Mouse (Mus musculus) kidney, embryonic 15.5 days (tissue): ENCODE data around the gene Ift80. TPM values are rescaled to one million over a fixed set of nuclear protein-coding genes. Genes with fewer than 3 reads are reported as not detected.
"Not testable (repeated sequence)": the region's sequence is repeated elsewhere in the genome, so short reads cannot be mapped to it uniquely, and the experiment has no call there.

ENCODE experiments used
- ATAC-seq: fragments of 200-750 bp; cut with Nextera tagmentation; replicated peaks from 2 replicates; pipeline ENCODE4 v1.8.0; 2017; ENCODE audit warnings: moderate TSS enrichment; ENCODE audit not compliant: low FRiP score
- H3K27ac ChIP-seq: fragments of 300-500 bp; sonication (generic); 2 replicates; pipeline ENCODE4 v1.5.1; 2015; ENCODE audit warnings: mild to moderate bottlenecking, inconsistent platforms
- H3K27me3 ChIP-seq: fragments of 300-500 bp; sonication (generic); 2 replicates; pipeline ENCODE4 v1.6.1; 2015; ENCODE audit warnings: inconsistent platforms
- H3K36me3 ChIP-seq: fragments of 300-500 bp; sonication (generic); 2 replicates; pipeline ENCODE4 v1.6.1; 2015; ENCODE audit warnings: inconsistent platforms
- H3K4me1 ChIP-seq: fragments of 300-500 bp; sonication (generic); 2 replicates; pipeline ENCODE4 v1.6.1; 2015; ENCODE audit warnings: inconsistent platforms
- H3K4me2 ChIP-seq: fragments of 300-500 bp; sonication (generic); 2 replicates; pipeline ENCODE4 v1.6.1; 2015; ENCODE audit warnings: moderate library complexity, mild to moderate bottlenecking, inconsistent platforms
- H3K4me3 ChIP-seq: fragments of 300-500 bp; sonication (generic); replicated peaks from 2 replicates; pipeline ENCODE4 v1.5.1; 2015; ENCODE audit warnings: mild to moderate bottlenecking, inconsistent platforms
- H3K9ac ChIP-seq: fragments of 300-500 bp; sonication (generic); 2 replicates; pipeline ENCODE4 v1.6.1; 2015; ENCODE audit warnings: mild to moderate bottlenecking, inconsistent platforms
- H3K9me3 ChIP-seq: fragments of 300-500 bp; sonication (generic); replicated peaks from 2 replicates; pipeline ENCODE4 v1.6.1; 2016; ENCODE audit warnings: inconsistent platforms
- WGBS: fragments of 180-500 bp; shearing (Covaris S2); methylation state at CpG from one replicate; pipeline ENCODE4 v1.1.7; 2015; ENCODE audit warnings: mixed read lengths; 5-methylcytosine and 5-hydroxymethylcytosine counted together
- polyA plus RNA-seq: library from polyadenylated mRNA; unstranded; fragments of >200 nt; fragmentation: Nextera tagmentation; extraction: Ambion mirVana; gene quantifications from 2 replicates; pipeline ENCODE4 v1.2.1, GENCODE M21; 2015

Gene Ift80
- polyA plus RNA-seq, 1 experiment from 2014 or later, result 19.4 TPM

DNA sequence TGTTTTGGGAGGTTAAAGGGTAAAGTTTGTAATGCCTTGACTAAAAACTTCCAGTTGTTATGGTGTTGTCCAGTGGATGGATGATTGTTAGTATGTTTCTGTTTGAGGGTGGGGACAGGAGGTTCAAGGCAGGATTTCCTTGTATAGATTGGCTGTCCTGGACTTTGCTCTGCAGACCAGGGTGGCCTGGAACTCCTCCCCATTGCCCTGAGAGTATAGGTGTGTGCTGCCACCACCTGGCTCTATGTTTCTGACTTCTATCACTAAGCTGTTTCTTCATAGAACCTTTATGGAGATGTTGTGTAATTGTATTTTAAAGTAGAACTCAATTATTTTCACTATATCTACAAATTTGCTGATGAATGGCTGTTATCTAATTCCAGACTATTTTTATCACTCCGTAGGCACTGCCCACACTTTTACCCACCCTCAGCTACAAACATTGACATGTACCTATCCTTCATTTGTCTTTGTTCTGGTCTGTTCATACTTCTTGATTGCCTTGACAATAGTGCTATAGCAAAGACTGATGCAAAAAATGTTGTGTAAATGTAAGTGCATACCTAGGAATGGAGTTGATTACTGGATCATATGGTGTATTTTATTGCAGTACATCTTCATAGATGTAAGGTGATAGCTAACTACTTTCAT is 21.9 kb upstream of the Ift80 start:
- no peak for ATAC-seq
- 97% methylated on average over 1 of the region's 1 CpGs for whole genome bisulfite sequencing
- peaks cover 81% of the 10 kb centered on the region for H3K36me3 ChIP-seq

DNA sequence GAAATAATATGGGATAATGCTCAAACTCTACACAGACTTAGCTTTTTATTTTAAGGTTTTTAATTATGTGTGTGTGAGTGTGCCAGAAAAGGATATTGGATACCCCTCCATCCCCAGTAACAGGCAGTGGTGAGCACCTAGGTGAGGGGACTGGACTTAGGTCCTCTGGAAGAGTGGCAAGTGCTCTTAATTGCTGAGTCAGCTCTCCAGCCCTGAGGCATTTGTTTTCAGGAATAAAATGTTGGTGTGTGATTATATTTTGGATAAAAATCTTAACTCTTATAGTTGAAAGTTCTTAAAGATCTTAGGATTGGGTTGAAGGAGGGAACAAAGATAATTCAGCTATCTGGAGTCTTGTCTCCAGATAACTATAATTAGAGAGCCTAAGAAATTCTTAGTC is 16.4 kb upstream of the Ift80 start:
- no peaks in the 10 kb centered on the region for H3K27me3 ChIP-seq
- peaks cover 79% of the 10 kb centered on the region for H3K36me3 ChIP-seq

More for the DNA sequence above, 21.9 kb upstream of the Ift80 start:
- Histone ChIP-seq H3K27ac (no peak overlapping the region), H3K4me3 (no peak overlapping the region), H3K9ac (no peak overlapping the region), H3K4me1 (no peaks in the 10 kb centered on the region), H3K9me3 (no peaks in the 10 kb centered on the region), H3K27me3 (no peaks in the 10 kb centered on the region), H3K4me2 (no peak overlapping the region)

DNA sequence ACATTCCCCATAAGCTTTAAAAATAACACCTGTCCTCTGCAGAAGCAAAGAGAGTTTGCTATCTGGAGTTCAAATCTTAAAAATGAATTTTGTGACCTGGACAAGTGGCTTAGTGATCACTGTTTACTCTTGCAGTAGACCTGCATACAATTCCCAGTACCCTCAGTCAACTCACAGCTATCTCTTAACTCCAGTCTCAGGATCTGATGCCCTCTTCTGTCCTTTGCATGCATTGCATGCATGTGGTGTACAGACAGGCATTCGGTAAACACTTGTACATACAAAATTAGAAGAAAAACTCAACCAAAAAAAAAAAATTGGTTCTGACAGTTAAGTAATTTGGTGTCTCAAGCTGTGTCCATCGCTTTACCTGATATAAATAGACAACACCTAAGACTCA is 15.9 kb upstream of the Ift80 start:
- Histone ChIP-seq H3K27me3 (no peaks in the 10 kb centered on the region), H3K9me3 (no peaks in the 10 kb centered on the region), H3K4me1 (no peaks in the 10 kb centered on the region), H3K4me3 (no peak overlapping the region), H3K4me2 (no peak overlapping the region), H3K27ac (no peak overlapping the region), H3K36me3 (peaks cover 75% of the 10 kb centered on the region), H3K9ac (no peak overlapping the region)
- no peak for ATAC-seq
- 96% methylated on average over 2 of the region's 2 CpGs for WGBS

More for the DNA sequence above, 16.4 kb upstream of the Ift80 start:
- Histone ChIP-seq H3K9ac (no peak overlapping the region), H3K4me1 (no peaks in the 10 kb centered on the region), H3K4me3 (no peak overlapping the region), H3K27ac (no peak overlapping the region), H3K4me2 (no peak overlapping the region), H3K9me3 (no peaks in the 10 kb centered on the region)
- ATAC-seq, result no peak

DNA sequence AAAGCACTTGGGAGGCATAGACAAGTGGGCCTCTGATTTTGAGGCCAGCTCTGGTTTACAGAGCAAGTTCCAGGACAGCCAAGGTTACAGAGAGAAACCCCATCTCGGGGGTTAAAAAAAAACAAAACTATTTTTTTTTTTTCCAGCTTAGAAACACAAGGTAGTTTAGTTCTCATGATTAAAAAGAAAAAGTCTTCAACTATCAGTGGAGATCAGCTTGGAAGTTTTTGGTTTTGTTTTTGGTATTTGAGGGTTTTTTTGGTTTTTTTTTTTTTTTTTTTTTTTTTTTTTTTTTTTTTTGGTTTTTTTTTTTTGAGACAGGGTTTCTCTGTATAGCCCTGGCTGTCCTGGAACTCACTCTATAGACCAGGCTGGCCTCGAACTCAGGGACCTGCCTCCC is 14.3 kb upstream of the Ift80 start:
- WGBS, result 96% methylated on average over 2 of the region's 2 CpGs
- H3K36me3 ChIP-seq, result peaks cover 74% of the 10 kb centered on the region
- not testable (repeated sequence) for ATAC-seq

DNA sequence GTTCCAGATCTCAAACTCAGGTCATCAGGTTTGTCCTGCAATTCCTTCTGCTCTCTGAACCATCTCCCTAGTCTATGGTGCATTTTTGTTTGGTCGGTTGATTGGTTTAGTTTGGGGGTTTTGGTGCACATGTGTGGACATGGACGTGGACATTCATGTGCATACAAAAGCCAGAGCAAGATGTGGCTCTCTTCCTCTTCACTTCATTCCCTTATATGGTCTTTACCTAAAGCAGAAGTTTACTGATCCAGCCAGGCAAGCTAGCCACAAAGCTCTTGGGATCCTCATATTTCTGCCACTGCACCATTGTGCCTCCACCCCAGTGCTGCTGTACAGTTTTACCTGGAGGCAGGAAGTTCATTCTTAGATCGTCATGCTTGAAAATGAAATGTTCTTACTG is 12.8 kb upstream of the Ift80 start:
- 89% methylated on average over 3 of the region's 3 CpGs for WGBS
- Histone ChIP-seq H3K9ac (no peak overlapping the region), H3K4me3 (no peak overlapping the region), H3K9me3 (no peaks in the 10 kb centered on the region), H3K4me1 (no peaks in the 10 kb centered on the region), H3K27ac (no peak overlapping the region), H3K4me2 (no peak overlapping the region), H3K27me3 (no peaks in the 10 kb centered on the region), H3K36me3 (peaks cover 75% of the 10 kb centered on the region)
- no peak for ATAC-seq

More for the DNA sequence above, 14.3 kb upstream of the Ift80 start:
- H3K27ac ChIP-seq, H3K4me2 ChIP-seq, H3K9me3 ChIP-seq, H3K9ac ChIP-seq, H3K4me3 ChIP-seq, H3K4me1 ChIP-seq, H3K27me3 ChIP-seq: not testable (repeated sequence)

DNA sequence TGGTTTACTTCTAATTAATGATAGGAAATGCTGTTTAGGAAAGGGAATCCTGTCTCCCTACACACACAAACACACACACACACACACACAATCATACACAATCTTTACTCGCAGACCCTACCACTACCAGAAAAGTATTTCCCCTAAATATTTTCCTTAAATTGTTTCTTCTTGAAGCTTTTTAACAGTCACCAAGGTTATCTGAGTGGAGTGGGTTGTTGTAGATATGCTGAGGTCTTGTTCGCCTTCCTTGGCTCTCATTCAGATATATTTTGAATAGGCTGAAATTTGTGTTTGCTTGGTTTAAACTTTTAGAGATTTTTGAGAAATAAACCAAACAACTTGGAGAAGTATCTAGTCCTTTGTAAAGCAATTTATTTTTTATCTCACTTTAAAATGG is 4.5 kb upstream of the Ift80 start:
- Histone ChIP-seq H3K4me2 (no peak overlapping the region), H3K9me3 (no peaks in the 10 kb centered on the region), H3K4me3 (no peak overlapping the region), H3K27ac (no peak overlapping the region), H3K36me3 (peaks cover 20% of the 10 kb centered on the region), H3K27me3 (no peaks in the 10 kb centered on the region), H3K9ac (no peak overlapping the region), H3K4me1 (peaks cover 11% of the 10 kb centered on the region)
- ATAC-seq, result no peak
- 87% methylated on average over 2 of the region's 2 CpGs for WGBS

DNA sequence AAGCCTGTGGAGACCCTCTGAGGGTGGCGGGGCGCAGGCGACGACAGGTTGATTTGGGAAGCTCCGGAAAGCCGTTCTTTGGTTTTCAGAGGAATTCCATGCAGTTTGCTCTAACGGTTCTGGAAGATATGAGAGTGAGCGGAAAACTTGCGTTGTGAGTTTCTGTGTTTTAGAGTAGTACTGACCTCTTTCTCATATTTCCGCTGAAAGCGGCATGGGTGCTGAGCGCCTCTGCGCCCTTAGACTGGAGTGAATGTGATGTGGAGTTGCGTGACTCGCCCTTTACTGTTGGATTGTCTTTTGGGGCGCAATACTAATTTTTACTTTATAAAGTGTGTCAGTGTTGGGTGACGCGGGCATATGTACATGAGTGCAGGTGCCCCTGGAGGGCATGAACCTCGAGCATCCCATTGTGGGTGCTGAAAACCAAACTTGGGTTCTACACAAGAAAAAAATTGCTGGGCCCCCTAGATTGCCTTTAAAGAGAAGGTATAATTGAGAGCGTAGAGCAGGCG is 1.9 kb upstream of the Ift80 start:
- Histone ChIP-seq H3K27ac (peak overlapping the region; percentile 97), H3K36me3 (peaks cover 5% of the 10 kb centered on the region), H3K9ac (peak overlapping the region; percentile 95), H3K4me3 (peak overlapping the region; percentile 67), H3K4me1 (peaks cover 14% of the 10 kb centered on the region), H3K27me3 (no peaks in the 10 kb centered on the region), H3K9me3 (no peaks in the 10 kb centered on the region), H3K4me2 (peak overlapping the region; percentile 75)
- no peak for ATAC-seq
- 4% methylated on average over 21 of the region's 21 CpGs for WGBS

DNA sequence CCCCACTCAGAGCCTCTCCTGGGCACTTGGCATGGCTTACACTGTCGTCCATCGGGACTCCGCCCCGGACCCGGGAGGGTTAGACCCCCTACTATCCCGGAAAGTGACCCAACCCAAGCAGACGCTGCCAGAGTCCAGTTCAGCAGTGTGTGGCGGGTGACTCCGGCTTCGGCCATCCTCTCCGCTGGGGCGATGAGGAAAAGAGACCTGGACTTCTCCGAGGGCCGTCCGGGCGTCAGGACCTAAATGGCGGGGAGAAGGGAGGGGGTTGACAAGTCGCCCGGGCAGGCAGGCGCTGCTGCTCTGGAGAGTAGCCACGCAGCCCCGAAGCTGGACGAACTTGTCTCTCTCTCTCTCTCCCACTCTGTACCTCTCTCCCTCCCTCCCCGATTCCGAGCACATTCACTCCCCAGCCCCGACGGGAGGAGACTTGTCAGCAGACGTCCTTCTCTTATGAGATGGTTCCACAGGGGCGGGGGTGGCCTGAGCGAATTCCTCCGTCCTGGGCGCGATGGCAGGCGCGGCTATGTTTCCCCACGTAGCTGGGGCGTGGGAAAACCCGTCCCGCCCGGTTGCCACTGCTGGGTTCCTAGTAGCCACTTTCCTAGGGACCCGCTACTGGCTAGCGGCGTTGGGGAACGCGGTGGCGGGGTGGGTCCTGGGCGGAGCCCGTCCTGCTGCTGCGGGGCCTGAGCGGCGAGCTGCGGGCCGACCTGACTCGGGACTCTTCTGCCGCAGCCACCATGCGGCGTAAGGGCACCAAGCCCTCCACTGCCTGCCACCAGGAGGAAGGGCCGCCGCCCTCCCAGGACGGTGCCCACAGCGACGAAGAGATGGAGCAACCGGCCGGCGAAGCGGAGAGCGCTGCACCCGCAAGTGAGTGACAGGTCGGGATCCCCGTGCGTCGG is 1.2 kb upstream of the Ift80 start:
- H3K9me3 ChIP-seq, result no peaks in the 10 kb centered on the region
- H3K4me2 ChIP-seq, result peak overlapping the region; percentile 75
- peaks cover 14% of the 10 kb centered on the region for H3K4me1 ChIP-seq
- ATAC-seq, result peak; percentile 75
- H3K36me3 ChIP-seq, result peaks cover 5% of the 10 kb centered on the region
- no peaks in the 10 kb centered on the region for H3K27me3 ChIP-seq
- peak overlapping the region; percentile 95 for H3K9ac ChIP-seq
- H3K27ac ChIP-seq, result peak overlapping the region; percentile 97
- H3K4me3 ChIP-seq, result peak overlapping the region; percentile 67
- under 1% methylated on average over 71 of the region's 72 CpGs for WGBS

DNA sequence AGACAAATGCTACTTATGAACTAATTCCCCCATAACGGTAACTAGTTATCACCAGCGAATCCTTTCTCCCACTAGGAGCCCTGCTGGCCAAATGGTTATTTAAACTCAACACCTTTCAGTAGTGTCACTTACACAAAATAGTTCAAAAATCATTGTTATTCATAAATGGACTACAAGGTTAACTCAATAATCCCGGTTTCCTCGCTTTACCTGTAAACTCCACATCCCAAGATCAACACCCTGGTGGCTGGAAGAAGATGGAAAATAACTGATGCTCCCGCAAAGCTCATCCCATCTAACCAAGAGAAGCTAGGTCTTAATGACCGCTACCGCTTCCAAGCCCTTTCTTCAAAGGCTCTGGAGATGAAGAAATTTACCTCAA is 324 bp downstream of the Ift80 start:
- Histone ChIP-seq H3K4me2 (peak overlapping the region; percentile 67), H3K27me3 (no peaks in the 10 kb centered on the region), H3K9me3 (no peaks in the 10 kb centered on the region), H3K4me1 (peaks cover 14% of the 10 kb centered on the region), H3K27ac (peak overlapping the region; percentile 97), H3K4me3 (peak overlapping the region; percentile 67), H3K9ac (peak overlapping the region; percentile 95), H3K36me3 (no peaks in the 10 kb centered on the region)
- no peak for ATAC-seq
- WGBS, result 2% methylated on average over 7 of the region's 7 CpGs

DNA sequence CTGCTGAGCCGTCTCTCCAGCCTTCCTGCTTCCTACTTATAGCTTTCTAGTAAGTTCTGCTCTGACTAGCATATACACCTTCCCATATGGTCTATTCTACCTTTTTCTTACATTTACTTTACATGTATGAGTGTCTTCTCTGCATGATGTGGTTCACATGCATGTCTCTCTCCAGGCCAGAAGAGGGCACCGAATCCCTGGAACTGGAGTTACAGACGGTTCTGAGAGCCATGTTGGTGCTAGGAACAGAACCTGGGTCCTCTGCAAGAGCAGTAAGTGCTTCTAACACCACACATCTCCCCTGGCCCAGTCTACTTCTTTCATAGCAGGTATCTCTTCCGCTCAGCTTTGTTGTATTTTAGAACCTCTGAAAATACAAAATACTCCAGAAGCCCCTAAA is 1.6 kb downstream of the Ift80 start:
- H3K9me3 ChIP-seq, result no peaks in the 10 kb centered on the region
- no peak overlapping the region for H3K4me3 ChIP-seq
- no peaks in the 10 kb centered on the region for H3K27me3 ChIP-seq
- ATAC-seq, result no peak
- H3K36me3 ChIP-seq, result no peaks in the 10 kb centered on the region
- 96% methylated on average over 4 of the region's 4 CpGs for WGBS
- no peak overlapping the region for H3K9ac ChIP-seq
- H3K4me1 ChIP-seq, result peaks cover 14% of the 10 kb centered on the region
- H3K4me2 ChIP-seq, result no peak overlapping the region
- no peak overlapping the region for H3K27ac ChIP-seq

DNA sequence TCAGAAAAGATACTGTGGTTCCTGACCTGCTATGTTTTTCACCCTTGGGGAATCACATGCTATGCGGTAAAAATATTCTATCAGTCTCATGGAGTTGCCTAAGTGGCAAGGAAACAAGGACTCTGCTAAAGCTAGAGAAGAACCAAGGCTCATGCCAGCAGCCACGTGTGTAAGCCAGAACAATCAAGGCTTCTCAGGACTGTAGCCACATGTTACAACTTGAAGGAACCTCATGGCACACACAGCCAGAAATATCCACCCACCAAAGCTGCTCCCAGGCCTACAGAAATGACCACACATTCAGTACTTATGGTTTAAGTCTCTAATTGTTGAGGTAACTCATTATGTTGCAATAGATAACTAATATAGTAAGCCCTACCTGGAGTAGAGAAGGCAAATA is 17.8 kb downstream of the Ift80 start:
- H3K9me3 ChIP-seq, result no peaks in the 10 kb centered on the region
- no peak overlapping the region for H3K27ac ChIP-seq
- no peaks in the 10 kb centered on the region for H3K4me1 ChIP-seq
- no peak overlapping the region for H3K9ac ChIP-seq
- peaks cover 32% of the 10 kb centered on the region for H3K36me3 ChIP-seq
- H3K4me2 ChIP-seq, result no peak overlapping the region
- H3K27me3 ChIP-seq, result no peaks in the 10 kb centered on the region
- ATAC-seq, result no peak
- no peak overlapping the region for H3K4me3 ChIP-seq
- 85% methylated on average over 2 of the region's 2 CpGs for WGBS

DNA sequence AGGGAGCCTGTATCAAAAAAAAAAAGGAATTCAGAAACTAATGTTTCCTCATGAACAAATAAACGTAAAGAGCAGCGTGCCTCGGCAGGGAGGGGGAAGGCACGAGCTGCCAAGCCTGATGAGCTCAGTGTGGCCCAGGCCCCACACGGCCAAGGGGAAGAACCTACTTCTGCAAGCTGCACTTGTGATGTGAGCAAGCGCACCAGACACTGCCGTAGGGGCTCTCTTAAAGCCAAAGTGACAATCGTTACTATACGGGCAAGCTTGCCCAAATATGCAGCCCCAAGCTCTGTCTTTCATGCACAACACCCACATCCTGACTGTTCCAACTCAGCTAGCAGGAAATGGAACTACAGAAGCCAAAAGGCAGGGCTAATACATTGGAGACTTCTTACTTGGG is 23.5 kb downstream of the Ift80 start:
- no peak for ATAC-seq
- WGBS, result 75% methylated on average over 9 of the region's 9 CpGs
- H3K36me3 ChIP-seq, result peaks cover 10% of the 10 kb centered on the region; the same call in 1 of the 2 replicates
- H3K9ac ChIP-seq, result no peak overlapping the region
- no peak overlapping the region for H3K4me2 ChIP-seq
- no peaks in the 10 kb centered on the region for H3K4me1 ChIP-seq
- no peaks in the 10 kb centered on the region for H3K9me3 ChIP-seq
- no peak overlapping the region for H3K27ac ChIP-seq
- no peaks in the 10 kb centered on the region for H3K27me3 ChIP-seq
- H3K4me3 ChIP-seq, result no peak overlapping the region
